Mouse (Mus musculus): ENCODE measurements at regions not wholly inside any gene's neighbourhood (a gene's known extent, or its start where the extent isn't known, plus 50 kb on each side); places are given as distances from the start of the nearest gene placed in this dataset.

GRCm38 (mm10) chr8:89207891-89208290 lies 163.9 kb upstream of the Sall1 start:
- DNase-seq (ENCODE audit: low spot score, missing footprints) (peak; percentile 21), ATAC-seq (ENCODE audit: low FRiP score) (no peak)
- Histone ChIP-seq H3K9me3 (ENCODE audit: control insufficient read depth, low read length) (no peaks in the 10 kb centered on the region), H3K36me3 (ENCODE audit: control insufficient read depth, insufficient read depth, low read length) (no peaks in the 10 kb centered on the region), H3K4me3 (ENCODE audit: low read depth, low read length) (no peak overlapping the region), H3K27ac (ENCODE audit: low read depth, low read length) (no peak overlapping the region), H3K27me3 (ENCODE audit: control insufficient read depth, insufficient read depth, low read length) (no peaks in the 10 kb centered on the region), H3K9ac (ENCODE audit: low read length) (no peak overlapping the region), H3K4me1 (ENCODE audit: control insufficient read depth, insufficient read depth, low read length) (no peaks in the 10 kb centered on the region), H3K4me2 (no peak overlapping the region)
- 79% methylated on average over 2 of the region's 2 CpGs for WGBS

GRCm38 (mm10) chr8:89202484-89203096 lies 158.6 kb upstream of the Sall1 start:
- Histone ChIP-seq H3K4me1 (ENCODE audit: control insufficient read depth, insufficient read depth, low read length) (no peaks in the 10 kb centered on the region), H3K4me2 (no peak overlapping the region), H3K36me3 (ENCODE audit: control insufficient read depth, insufficient read depth, low read length) (no peaks in the 10 kb centered on the region), H3K27me3 (ENCODE audit: control insufficient read depth, insufficient read depth, low read length) (no peaks in the 10 kb centered on the region), H3K4me3 (ENCODE audit: low read depth, low read length) (no peak overlapping the region), H3K27ac (ENCODE audit: low read depth, low read length) (no peak overlapping the region), H3K9ac (ENCODE audit: low read length) (no peak overlapping the region), H3K9me3 (ENCODE audit: control insufficient read depth, low read length) (no peaks in the 10 kb centered on the region)
- peak; percentile 33 for DNase-seq (ENCODE audit: low spot score, missing footprints)
- ATAC-seq (ENCODE audit: low FRiP score): no peak
- 78% methylated on average over 5 of the region's 5 CpGs for WGBS

GRCm38 (mm10) chr8:89200301-89200700 lies 156.3 kb upstream of the Sall1 start:
- Histone ChIP-seq H3K4me3 (ENCODE audit: low read depth, low read length) (no peak overlapping the region), H3K27me3 (ENCODE audit: control insufficient read depth, insufficient read depth, low read length) (no peaks in the 10 kb centered on the region), H3K4me2 (no peak overlapping the region), H3K9ac (ENCODE audit: low read length) (no peak overlapping the region), H3K27ac (ENCODE audit: low read depth, low read length) (no peak overlapping the region), H3K36me3 (ENCODE audit: control insufficient read depth, insufficient read depth, low read length) (no peaks in the 10 kb centered on the region), H3K9me3 (ENCODE audit: control insufficient read depth, low read length) (no peaks in the 10 kb centered on the region), H3K4me1 (ENCODE audit: control insufficient read depth, insufficient read depth, low read length) (no peaks in the 10 kb centered on the region)
- DNase-seq (ENCODE audit: low spot score, missing footprints): peak; percentile 72
- no peak for ATAC-seq (ENCODE audit: low FRiP score)
- WGBS: 88% methylated on average over 2 of the region's 2 CpGs

GRCm38 (mm10) chr8:89185314-89185713 lies 141.4 kb upstream of the Sall1 start:
- 74% methylated on average over 17 of the region's 17 CpGs for WGBS
- no peaks in the 10 kb centered on the region for H3K9me3 ChIP-seq (ENCODE audit: control insufficient read depth, low read length)
- H3K4me2 ChIP-seq: no peak overlapping the region
- H3K36me3 ChIP-seq (ENCODE audit: control insufficient read depth, insufficient read depth, low read length): no peaks in the 10 kb centered on the region
- no peak for ATAC-seq (ENCODE audit: low FRiP score)
- no peak overlapping the region for H3K4me3 ChIP-seq (ENCODE audit: low read depth, low read length)
- no peak for DNase-seq (ENCODE audit: low spot score, missing footprints)
- H3K27ac ChIP-seq (ENCODE audit: low read depth, low read length): no peak overlapping the region
- no peaks in the 10 kb centered on the region for H3K27me3 ChIP-seq (ENCODE audit: control insufficient read depth, insufficient read depth, low read length)
- no peak overlapping the region for H3K9ac ChIP-seq (ENCODE audit: low read length)
- no peaks in the 10 kb centered on the region for H3K4me1 ChIP-seq (ENCODE audit: control insufficient read depth, insufficient read depth, low read length)

GRCm38 (mm10) chr8:89175631-89176030 lies 131.7 kb upstream of the Sall1 start:
- H3K27me3 ChIP-seq (ENCODE audit: control insufficient read depth, insufficient read depth, low read length): no peaks in the 10 kb centered on the region
- no peak overlapping the region for H3K4me2 ChIP-seq
- no peak overlapping the region for H3K9ac ChIP-seq (ENCODE audit: low read length)
- DNase-seq (ENCODE audit: low spot score, missing footprints) (no peak), ATAC-seq (ENCODE audit: low FRiP score) (no peak)
- no peak overlapping the region for H3K27ac ChIP-seq (ENCODE audit: low read depth, low read length)
- H3K36me3 ChIP-seq (ENCODE audit: control insufficient read depth, insufficient read depth, low read length): no peaks in the 10 kb centered on the region
- 90% methylated on average over 7 of the region's 7 CpGs for WGBS
- H3K4me1 ChIP-seq (ENCODE audit: control insufficient read depth, insufficient read depth, low read length): no peaks in the 10 kb centered on the region
- H3K9me3 ChIP-seq (ENCODE audit: control insufficient read depth, low read length): no peaks in the 10 kb centered on the region
- H3K4me3 ChIP-seq (ENCODE audit: low read depth, low read length): no peak overlapping the region

- no peaks in the 10 kb centered on the region for H3K36me3 ChIP-seq (ENCODE audit: control insufficient read depth, insufficient read depth, low read length)
- WGBS: 89% methylated on average over 5 of the region's 5 CpGs
- peaks cover 2% of the 10 kb centered on the region; the same call in 1 of the 2 replicates for H3K4me1 ChIP-seq (ENCODE audit: control insufficient read depth, insufficient read depth, low read length)
- no peak overlapping the region for H3K27ac ChIP-seq (ENCODE audit: low read depth, low read length)
- no peaks in the 10 kb centered on the region for H3K27me3 ChIP-seq (ENCODE audit: control insufficient read depth, insufficient read depth, low read length)
- no peak for DNase-seq (ENCODE audit: low spot score, missing footprints)
- H3K4me2 ChIP-seq: no peak overlapping the region
- H3K4me3 ChIP-seq (ENCODE audit: low read depth, low read length): no peak overlapping the region
- no peaks in the 10 kb centered on the region for H3K9me3 ChIP-seq (ENCODE audit: control insufficient read depth, low read length)
- ATAC-seq (ENCODE audit: low FRiP score): no peak
- no peak overlapping the region for H3K9ac ChIP-seq (ENCODE audit: low read length)
Observed at GRCm38 (mm10) chr8:89171561-89171960, 127.6 kb upstream of the Sall1 start.

GRCm38 (mm10) chr8:89169484-89169883 lies 125.5 kb upstream of the Sall1 start:
- H3K27ac ChIP-seq (ENCODE audit: low read depth, low read length): no peak overlapping the region
- peak; percentile 82 for DNase-seq (ENCODE audit: low spot score, missing footprints)
- H3K4me1 ChIP-seq (ENCODE audit: control insufficient read depth, insufficient read depth, low read length): peaks cover 2% of the 10 kb centered on the region; the same call in 1 of the 2 replicates
- no peaks in the 10 kb centered on the region for H3K9me3 ChIP-seq (ENCODE audit: control insufficient read depth, low read length)
- WGBS: 49% methylated on average over 7 of the region's 7 CpGs
- no peak overlapping the region for H3K9ac ChIP-seq (ENCODE audit: low read length)
- no peak overlapping the region for H3K4me2 ChIP-seq
- ATAC-seq (ENCODE audit: low FRiP score): no peak
- H3K27me3 ChIP-seq (ENCODE audit: control insufficient read depth, insufficient read depth, low read length): no peaks in the 10 kb centered on the region
- H3K4me3 ChIP-seq (ENCODE audit: low read depth, low read length): no peak overlapping the region
- no peaks in the 10 kb centered on the region for H3K36me3 ChIP-seq (ENCODE audit: control insufficient read depth, insufficient read depth, low read length)

- Histone ChIP-seq H3K9me3 (ENCODE audit: control insufficient read depth, low read length) (no peaks in the 10 kb centered on the region), H3K9ac (ENCODE audit: low read length) (no peak overlapping the region), H3K27me3 (ENCODE audit: control insufficient read depth, insufficient read depth, low read length) (no peaks in the 10 kb centered on the region), H3K4me1 (ENCODE audit: control insufficient read depth, insufficient read depth, low read length) (peaks cover 2% of the 10 kb centered on the region; the same call in 1 of the 2 replicates), H3K4me3 (ENCODE audit: low read depth, low read length) (no peak overlapping the region), H3K27ac (ENCODE audit: low read depth, low read length) (no peak overlapping the region), H3K36me3 (ENCODE audit: control insufficient read depth, insufficient read depth, low read length) (no peaks in the 10 kb centered on the region), H3K4me2 (no peak overlapping the region)
- no peak for ATAC-seq (ENCODE audit: low FRiP score)
- no peak for DNase-seq (ENCODE audit: low spot score, missing footprints)
- 79% methylated on average over 4 of the region's 4 CpGs for WGBS
Observed at GRCm38 (mm10) chr8:89167026-89167425, 123.1 kb upstream of the Sall1 start.

- WGBS: 91% methylated on average over 1 of the region's 1 CpGs
- Histone ChIP-seq H3K9ac (ENCODE audit: low read length) (no peak overlapping the region), H3K4me2 (no peak overlapping the region), H3K4me1 (ENCODE audit: control insufficient read depth, insufficient read depth, low read length) (peaks cover 9% of the 10 kb centered on the region; the same call in 1 of the 2 replicates), H3K27ac (ENCODE audit: low read depth, low read length) (no peak overlapping the region), H3K9me3 (ENCODE audit: control insufficient read depth, low read length) (no peaks in the 10 kb centered on the region), H3K27me3 (ENCODE audit: control insufficient read depth, insufficient read depth, low read length) (no peaks in the 10 kb centered on the region), H3K36me3 (ENCODE audit: control insufficient read depth, insufficient read depth, low read length) (no peaks in the 10 kb centered on the region), H3K4me3 (ENCODE audit: low read depth, low read length) (no peak overlapping the region)
- ATAC-seq (ENCODE audit: low FRiP score) (no peak), DNase-seq (ENCODE audit: low spot score, missing footprints) (no peak)
Observed at GRCm38 (mm10) chr8:89156909-89157308, 112.9 kb upstream of the Sall1 start.
